Mouse (Mus musculus): Measurements from ENCODE around the gene Fam173b. TPM values are rescaled to one million over a fixed set of nuclear protein-coding genes. Genes with fewer than 3 reads are reported as not detected.

Gene Fam173b
- polyA plus RNA-seq, 1 experiment, result 8.4 TPM

DNA sequence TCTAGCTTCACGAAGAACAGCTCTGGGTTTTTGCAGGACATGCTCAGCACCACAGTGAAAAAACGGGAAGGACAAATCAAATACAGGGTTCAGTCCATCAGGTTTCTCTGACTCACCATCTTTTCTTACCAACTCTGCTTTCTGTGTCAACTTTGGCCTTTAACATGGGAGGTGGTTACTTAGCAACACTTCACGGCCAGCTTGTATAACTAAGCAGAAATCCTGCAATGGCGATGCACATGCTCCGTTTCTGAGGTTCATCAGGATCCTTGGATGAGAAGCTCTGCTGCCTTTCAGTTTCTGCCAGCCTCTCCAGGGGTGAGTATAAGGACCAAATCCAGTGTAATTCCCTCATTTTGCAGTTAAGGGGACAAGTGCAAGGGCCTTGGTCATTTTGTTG lies 36.5 kb upstream of the Fam173b start, which contains the start of gene Cmbl:
TSS of gene Cmbl (plus strand) at position 206 of the 400 bp plus-strand sequence.
- no peaks in the 10 kb centered on the region; the same call in 1 of the 2 replicates for H3K4me1 ChIP-seq (replicated peaks; ENCODE audit: control insufficient read depth, insufficient read depth, low read length)
- no peaks in the 10 kb centered on the region for H3K27me3 ChIP-seq (ENCODE audit: control insufficient read depth, insufficient read depth, low read length)
- 94% methylated on average over 5 of the region's 5 CpGs for WGBS
- no peak within 1 kb of the TSS for H3K4me3 ChIP-seq (ENCODE audit: control insufficient read depth, insufficient read depth, low read length)
- no peak within 1 kb of the TSS for H3K27ac ChIP-seq (ENCODE audit: control insufficient read depth, insufficient read depth, low read length)
- DNase-seq, result no peak
- no peaks in the 10 kb centered on the region for H3K36me3 ChIP-seq (ENCODE audit: control insufficient read depth, insufficient read depth, low read length)
- no peak for TF ChIP-seq POLR2A (IDR thresholded peaks at IDR 0.05; ENCODE audit: control insufficient read depth, extremely low read depth, insufficient read depth, low read length, poor library complexity)

DNA sequence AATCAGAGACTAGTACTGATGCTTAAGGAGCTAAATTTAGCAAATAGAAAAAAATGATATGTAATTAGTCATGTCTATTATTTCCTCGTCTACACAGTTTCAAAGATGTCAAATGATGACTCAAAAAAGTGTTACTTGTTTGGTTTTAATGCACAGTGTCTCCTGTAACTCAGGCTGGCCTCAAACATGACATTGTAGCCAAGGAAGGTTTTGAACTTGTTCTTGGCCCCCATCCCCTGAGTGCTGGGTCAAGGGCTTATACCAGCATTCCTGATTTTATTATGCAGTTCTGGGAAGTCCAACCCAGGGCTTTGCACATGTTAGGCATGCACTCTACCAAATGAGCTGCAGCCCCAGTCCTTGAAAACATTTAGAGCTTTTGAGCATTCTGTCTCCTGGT lies 35.9 kb upstream of the Fam173b start:
- TF ChIP-seq CTCF (IDR thresholded peaks at IDR 0.05; ENCODE audit: borderline replicate concordance, control insufficient read depth, extremely low read depth, insufficient read depth, low read length, poor library complexity) (no peak), POLR2A (IDR thresholded peaks at IDR 0.05; ENCODE audit: control insufficient read depth, extremely low read depth, insufficient read depth, low read length, poor library complexity) (no peak)
- no peaks in the 10 kb centered on the region for H3K27me3 ChIP-seq (ENCODE audit: control insufficient read depth, insufficient read depth, low read length)
- no peaks in the 10 kb centered on the region; the same call in 1 of the 2 replicates for H3K4me1 ChIP-seq (replicated peaks; ENCODE audit: control insufficient read depth, insufficient read depth, low read length)
- no peak overlapping the region for H3K4me3 ChIP-seq (ENCODE audit: control insufficient read depth, insufficient read depth, low read length)
- 93% methylated on average over 1 of the region's 1 CpGs for WGBS
- DNase-seq, result no peak
- H3K36me3 ChIP-seq (ENCODE audit: control insufficient read depth, insufficient read depth, low read length), result no peaks in the 10 kb centered on the region
- no peak overlapping the region for H3K27ac ChIP-seq (ENCODE audit: control insufficient read depth, insufficient read depth, low read length)

DNA sequence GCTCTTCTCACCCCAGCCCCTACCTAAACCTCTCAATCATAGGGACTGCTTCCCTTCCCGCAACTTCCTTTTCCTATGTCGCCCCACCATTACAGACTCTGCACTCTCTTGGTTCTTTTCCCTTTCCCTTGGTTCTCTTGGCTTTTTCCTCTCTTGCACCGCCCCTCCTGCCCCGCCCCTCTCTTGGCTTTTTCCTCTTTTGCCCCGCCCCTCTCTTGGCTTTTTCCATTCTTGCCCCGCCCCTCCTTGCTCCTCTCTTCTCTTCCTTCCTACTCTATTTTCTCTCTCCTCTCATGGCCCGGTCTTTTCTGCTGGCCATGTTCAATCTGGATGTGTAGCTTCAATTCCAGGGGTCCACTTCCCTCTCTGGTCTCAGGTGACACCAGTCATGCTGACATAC lies 34.2 kb upstream of the Fam173b start:
- no peak for TF ChIP-seq POLR2A (IDR thresholded peaks at IDR 0.05; ENCODE audit: control insufficient read depth, extremely low read depth, insufficient read depth, low read length, poor library complexity)
- TF ChIP-seq CTCF (IDR thresholded peaks at IDR 0.05; ENCODE audit: borderline replicate concordance, control insufficient read depth, extremely low read depth, insufficient read depth, low read length, poor library complexity), result no peak
- DNase-seq, result no peak
- Histone ChIP-seq H3K4me1 (replicated peaks; ENCODE audit: control insufficient read depth, insufficient read depth, low read length) (peaks cover under 1% of the 10 kb centered on the region), H3K36me3 (ENCODE audit: control insufficient read depth, insufficient read depth, low read length) (no peaks in the 10 kb centered on the region), H3K27me3 (ENCODE audit: control insufficient read depth, insufficient read depth, low read length) (no peaks in the 10 kb centered on the region), H3K27ac (ENCODE audit: control insufficient read depth, insufficient read depth, low read length) (no peak overlapping the region), H3K4me3 (ENCODE audit: control insufficient read depth, insufficient read depth, low read length) (no peak overlapping the region)
- WGBS, result 89% methylated on average over 7 of the region's 7 CpGs

DNA sequence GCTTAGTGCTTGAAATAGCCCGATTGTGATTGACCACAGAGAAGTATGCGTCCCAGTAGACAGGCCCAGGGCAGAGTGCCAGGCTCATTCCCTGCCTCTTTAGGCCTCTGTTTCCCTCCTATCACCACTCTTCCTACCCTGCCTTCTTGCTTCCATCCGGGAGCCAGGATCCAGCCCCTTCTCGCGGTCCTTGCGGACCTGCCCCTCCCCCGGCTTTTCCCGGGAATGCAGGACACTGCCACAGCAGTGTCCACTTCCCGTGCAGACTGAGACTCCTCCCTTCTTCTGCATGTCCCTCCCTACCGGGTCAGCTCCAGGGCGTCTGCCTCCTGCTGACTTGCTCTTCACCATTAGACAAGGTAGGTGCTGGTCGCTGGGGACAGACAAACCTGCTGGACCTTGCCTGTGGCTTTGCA lies 33.1 kb upstream of the Fam173b start:
- no peak for TF ChIP-seq POLR2A (IDR thresholded peaks at IDR 0.05; ENCODE audit: control insufficient read depth, extremely low read depth, insufficient read depth, low read length, poor library complexity)
- no peak for TF ChIP-seq CTCF (IDR thresholded peaks at IDR 0.05; ENCODE audit: borderline replicate concordance, control insufficient read depth, extremely low read depth, insufficient read depth, low read length, poor library complexity)
- H3K27ac ChIP-seq (ENCODE audit: control insufficient read depth, insufficient read depth, low read length), result no peak overlapping the region
- no peak for DNase-seq

DNA sequence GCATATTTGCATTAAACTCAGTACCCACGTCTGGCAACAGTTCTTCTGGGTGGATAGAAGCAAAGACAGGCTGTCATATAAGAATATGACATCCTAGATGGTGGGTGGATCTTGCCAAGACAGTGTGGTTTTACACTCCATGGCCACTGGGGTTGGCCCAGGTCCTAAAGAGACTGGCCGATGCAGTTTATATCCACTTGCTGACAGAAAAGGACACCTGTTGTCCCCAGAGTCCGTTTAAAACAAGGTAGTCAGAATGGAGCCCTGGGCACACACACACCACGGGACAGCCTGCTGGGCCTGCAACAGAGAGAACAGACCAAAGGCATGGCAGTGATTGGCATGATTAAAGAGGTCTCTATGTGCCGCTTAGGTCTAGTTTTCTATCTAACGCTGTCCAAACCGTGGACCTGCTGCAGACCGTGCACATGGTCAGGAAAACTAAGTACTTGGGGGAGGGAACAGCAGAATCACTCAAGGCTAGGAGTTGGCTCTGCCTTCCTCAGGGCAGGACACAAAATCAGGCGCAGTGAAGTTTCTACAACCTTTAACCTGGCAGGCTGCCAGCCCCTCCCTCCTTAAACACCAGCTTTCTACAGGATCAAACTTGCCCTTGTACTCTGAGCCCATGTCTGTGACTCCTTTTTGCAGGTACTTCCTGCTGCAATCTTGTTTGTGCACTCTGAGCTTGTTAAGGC lies 32.2 kb upstream of the Fam173b start:
- TF ChIP-seq POLR2A (IDR thresholded peaks at IDR 0.05; ENCODE audit: control insufficient read depth, extremely low read depth, insufficient read depth, low read length, poor library complexity) (no peak), CTCF (IDR thresholded peaks at IDR 0.05; ENCODE audit: borderline replicate concordance, control insufficient read depth, extremely low read depth, insufficient read depth, low read length, poor library complexity) (no peak)
- Histone ChIP-seq H3K36me3 (ENCODE audit: control insufficient read depth, insufficient read depth, low read length) (no peaks in the 10 kb centered on the region), H3K4me3 (ENCODE audit: control insufficient read depth, insufficient read depth, low read length) (no peak overlapping the region), H3K4me1 (replicated peaks; ENCODE audit: control insufficient read depth, insufficient read depth, low read length) (peaks cover 5% of the 10 kb centered on the region; the same call in 1 of the 2 replicates), H3K27me3 (ENCODE audit: control insufficient read depth, insufficient read depth, low read length) (no peaks in the 10 kb centered on the region), H3K27ac (ENCODE audit: control insufficient read depth, insufficient read depth, low read length) (no peak overlapping the region)
- WGBS, result 82% methylated on average over 9 of the region's 9 CpGs
- no peak for DNase-seq

More for the DNA sequence above, 33.1 kb upstream of the Fam173b start:
- Histone ChIP-seq H3K27me3 (ENCODE audit: control insufficient read depth, insufficient read depth, low read length) (no peaks in the 10 kb centered on the region), H3K4me1 (replicated peaks; ENCODE audit: control insufficient read depth, insufficient read depth, low read length) (peaks cover 5% of the 10 kb centered on the region), H3K36me3 (ENCODE audit: control insufficient read depth, insufficient read depth, low read length) (no peaks in the 10 kb centered on the region), H3K4me3 (ENCODE audit: control insufficient read depth, insufficient read depth, low read length) (no peak overlapping the region)
- 90% methylated on average over 12 of the region's 12 CpGs for WGBS

DNA sequence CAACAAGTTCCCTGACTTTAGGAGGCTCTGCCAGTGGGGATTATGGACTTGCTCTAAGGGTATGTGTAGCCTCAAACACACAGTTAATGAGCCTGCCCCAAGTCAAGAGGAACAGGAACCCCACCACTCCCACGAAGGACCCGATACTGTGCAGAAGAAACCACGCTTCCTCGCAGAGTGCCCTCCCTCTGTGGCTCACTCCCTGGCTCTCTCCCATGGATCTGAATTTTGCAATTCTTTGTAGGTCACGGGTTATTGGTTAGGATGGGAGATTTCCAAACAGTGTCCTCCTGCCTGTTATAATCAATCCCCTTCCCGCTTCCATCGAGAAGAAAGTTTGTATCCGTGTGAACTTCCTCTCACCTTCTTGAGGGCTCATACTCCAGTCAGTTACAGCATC lies 30.7 kb upstream of the Fam173b start:
- no peak overlapping the region for H3K27ac ChIP-seq (ENCODE audit: control insufficient read depth, insufficient read depth, low read length)
- no peak overlapping the region for H3K4me3 ChIP-seq (ENCODE audit: control insufficient read depth, insufficient read depth, low read length)
- DNase-seq, result no peak
- TF ChIP-seq POLR2A (IDR thresholded peaks at IDR 0.05; ENCODE audit: control insufficient read depth, extremely low read depth, insufficient read depth, low read length, poor library complexity) (no peak), CTCF (IDR thresholded peaks at IDR 0.05; ENCODE audit: borderline replicate concordance, control insufficient read depth, extremely low read depth, insufficient read depth, low read length, poor library complexity) (no peak)
- H3K36me3 ChIP-seq (ENCODE audit: control insufficient read depth, insufficient read depth, low read length), result no peaks in the 10 kb centered on the region
- H3K27me3 ChIP-seq (ENCODE audit: control insufficient read depth, insufficient read depth, low read length), result no peaks in the 10 kb centered on the region
- 67% methylated on average over 8 of the region's 8 CpGs for WGBS
- peaks cover 5% of the 10 kb centered on the region; the same call in 1 of the 2 replicates for H3K4me1 ChIP-seq (replicated peaks; ENCODE audit: control insufficient read depth, insufficient read depth, low read length)

Measured in thymus, adult 2 months (tissue).